Mouse (Mus musculus) liver, embryonic 15.5 days (tissue): Measurements from ENCODE around the gene Stx8. TPM values are rescaled to one million over a fixed set of nuclear protein-coding genes. Genes with fewer than 3 reads are reported as not detected.

Source experiments
- ATAC-seq: fragments of 200-750 bp; cut with Nextera tagmentation; 2 replicates; pipeline ENCODE4 v1.8.0; 2017; ENCODE audit warnings: moderate number of reproducible peaks, mild to moderate bottlenecking, moderate library complexity; ENCODE audit not compliant: insufficient read depth
- H3K27ac ChIP-seq: fragments of 300-500 bp; sonication (generic); replicated peaks from 2 replicates; pipeline ENCODE4 v1.5.1; 2015; ENCODE audit warnings: mild to moderate bottlenecking, inconsistent platforms
- H3K27me3 ChIP-seq: fragments of 300-500 bp; sonication (generic); 2 replicates; pipeline ENCODE4 v1.6.1; 2015; ENCODE audit warnings: mild to moderate bottlenecking, inconsistent platforms
- H3K36me3 ChIP-seq: fragments of 300-500 bp; sonication (generic); replicated peaks from 2 replicates; pipeline ENCODE4 v1.6.1; 2015; ENCODE audit warnings: moderate library complexity, mild to moderate bottlenecking, inconsistent platforms
- H3K4me1 ChIP-seq: fragments of 300-500 bp; sonication (generic); replicated peaks from 2 replicates; pipeline ENCODE4 v1.6.1; 2015; ENCODE audit warnings: inconsistent platforms
- H3K4me2 ChIP-seq: fragments of 300-500 bp; sonication (generic); 2 replicates; pipeline ENCODE4 v1.6.1; 2015; ENCODE audit warnings: moderate library complexity, mild to moderate bottlenecking, inconsistent platforms
- H3K4me3 ChIP-seq: fragments of 300-500 bp; sonication (generic); replicated peaks from 2 replicates; pipeline ENCODE4 v1.5.1; 2015; ENCODE audit warnings: mild to moderate bottlenecking, inconsistent platforms
- H3K9ac ChIP-seq: fragments of 300-500 bp; sonication (generic); 2 replicates; pipeline ENCODE4 v1.6.1; 2015; ENCODE audit warnings: moderate library complexity, mild to moderate bottlenecking, inconsistent platforms
- H3K9me3 ChIP-seq: fragments of 300-500 bp; sonication (generic); replicated peaks from 2 replicates; pipeline ENCODE4 v1.6.1; 2016; ENCODE audit warnings: inconsistent platforms
- WGBS: fragments of 180-500 bp; shearing (Covaris S2); methylation state at CpG from one replicate; pipeline ENCODE4 v1.1.7; 2015; ENCODE audit warnings: mixed read lengths; ENCODE audit not compliant: insufficient replicate concordance; 5-methylcytosine and 5-hydroxymethylcytosine counted together
- polyA plus RNA-seq: library from polyadenylated mRNA; unstranded; fragments of >200 nt; fragmentation: Nextera tagmentation; extraction: Ambion mirVana; gene quantifications from 2 replicates; pipeline ENCODE4 v1.2.1, GENCODE M21; 2015

Gene Stx8
- polyA plus RNA-seq, 1 experiment from 2014 or later, result 20.0 TPM

DNA sequence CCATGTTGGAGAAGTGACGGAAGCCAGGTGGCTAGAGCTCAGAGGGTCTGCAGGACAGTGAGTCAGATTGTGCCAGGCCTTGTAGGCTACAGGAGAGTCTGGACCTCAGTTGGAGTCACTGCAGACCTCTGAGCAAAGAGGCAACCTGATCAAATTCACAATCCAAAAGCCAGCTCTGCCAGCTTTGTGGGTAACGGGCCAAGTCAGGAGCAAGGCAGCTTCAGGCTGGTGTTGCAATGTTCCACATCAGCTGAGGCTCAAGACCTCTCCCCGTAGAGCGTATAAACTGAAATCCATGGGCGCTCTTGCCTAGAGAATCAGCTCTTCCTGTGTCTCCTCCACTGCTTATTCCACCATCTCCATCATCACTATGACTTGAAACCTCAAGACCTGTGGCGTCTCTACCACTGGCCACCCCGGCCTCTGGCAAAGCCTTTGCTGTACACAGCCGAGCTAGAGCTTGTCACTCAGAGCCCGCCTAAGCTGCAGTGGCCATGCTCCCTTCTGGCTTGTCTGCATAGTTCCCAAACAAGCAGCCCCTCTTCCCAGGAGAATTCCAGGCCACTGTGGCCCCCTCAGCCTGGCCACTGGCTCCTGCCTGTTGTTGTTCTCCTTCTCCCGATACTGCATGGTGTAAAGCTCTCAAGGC is 235.9 kb downstream of the Stx8 start:
- Histone ChIP-seq H3K4me3 (no peak overlapping the region), H3K9me3 (no peaks in the 10 kb centered on the region), H3K36me3 (no peaks in the 10 kb centered on the region), H3K4me1 (no peaks in the 10 kb centered on the region), H3K4me2 (no peak overlapping the region), H3K27ac (no peak overlapping the region), H3K27me3 (no peaks in the 10 kb centered on the region), H3K9ac (no peak overlapping the region)
- ATAC-seq, result no peak
- WGBS, result 72% methylated on average over 10 of the region's 10 CpGs

DNA sequence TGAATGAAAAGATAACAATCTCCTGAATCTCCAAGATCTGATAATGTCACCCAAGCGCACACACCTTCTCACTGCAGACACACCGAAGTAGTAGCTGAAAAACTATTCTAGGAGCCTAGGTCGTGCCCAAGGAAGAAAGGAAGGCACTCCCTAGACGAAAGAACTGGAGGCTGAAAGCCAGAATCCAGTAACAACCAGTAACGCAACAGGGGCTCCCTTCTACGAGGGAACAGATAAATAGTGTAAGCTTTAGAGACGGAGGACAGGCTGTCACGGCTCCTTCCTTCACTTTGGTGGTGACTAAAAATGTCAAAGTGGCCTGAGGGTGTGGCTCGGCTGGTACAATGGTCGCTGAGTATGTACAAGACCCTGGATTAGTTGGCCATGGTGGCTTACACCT is 236.6 kb downstream of the Stx8 start:
- no peak for ATAC-seq
- no peaks in the 10 kb centered on the region for H3K36me3 ChIP-seq
- no peaks in the 10 kb centered on the region for H3K9me3 ChIP-seq
- 66% methylated on average over 10 of the region's 10 CpGs for WGBS
- H3K27ac ChIP-seq, result no peak overlapping the region
- H3K4me1 ChIP-seq, result no peaks in the 10 kb centered on the region
- no peaks in the 10 kb centered on the region for H3K27me3 ChIP-seq
- no peak overlapping the region for H3K9ac ChIP-seq
- H3K4me2 ChIP-seq, result no peak overlapping the region
- H3K4me3 ChIP-seq, result no peak overlapping the region

DNA sequence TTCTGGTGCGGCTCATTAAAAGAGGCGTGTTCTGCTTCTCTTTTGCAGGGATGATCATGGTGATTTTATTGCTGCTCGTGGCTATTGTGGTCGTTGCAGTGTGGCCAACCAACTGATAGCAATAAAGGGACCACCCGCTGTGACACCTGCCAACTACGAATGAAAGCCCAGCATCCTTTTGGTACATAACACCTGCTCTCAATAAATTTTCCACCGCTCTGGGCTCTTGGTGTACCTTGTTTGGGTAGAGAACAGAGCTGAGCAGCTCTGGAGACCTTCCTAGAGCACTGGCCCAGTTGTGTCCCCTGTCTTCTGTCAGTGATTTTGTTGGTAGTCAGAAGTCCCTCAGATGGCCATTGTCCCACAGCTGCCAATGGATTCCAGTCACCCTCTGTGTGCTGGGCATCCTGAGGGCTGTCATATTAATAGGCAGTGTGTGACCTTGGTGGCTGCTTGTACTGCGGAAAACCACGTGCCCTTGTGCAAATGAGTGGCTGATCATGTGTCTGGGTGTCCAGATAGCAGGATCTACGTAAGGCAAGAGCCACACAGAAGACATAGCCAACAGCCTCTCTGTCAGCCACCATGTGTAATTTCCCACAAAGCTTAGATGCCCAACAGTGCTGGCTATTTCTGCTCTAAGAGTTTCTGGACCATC is 237.8 kb downstream of the Stx8 start:
- Histone ChIP-seq H3K4me2 (no peak overlapping the region), H3K36me3 (no peaks in the 10 kb centered on the region), H3K9ac (no peak overlapping the region), H3K9me3 (no peaks in the 10 kb centered on the region), H3K4me3 (no peak overlapping the region), H3K27ac (no peak overlapping the region), H3K4me1 (no peaks in the 10 kb centered on the region), H3K27me3 (no peaks in the 10 kb centered on the region)
- 50% methylated on average over 10 of the region's 10 CpGs for WGBS
- ATAC-seq, result no peak

DNA sequence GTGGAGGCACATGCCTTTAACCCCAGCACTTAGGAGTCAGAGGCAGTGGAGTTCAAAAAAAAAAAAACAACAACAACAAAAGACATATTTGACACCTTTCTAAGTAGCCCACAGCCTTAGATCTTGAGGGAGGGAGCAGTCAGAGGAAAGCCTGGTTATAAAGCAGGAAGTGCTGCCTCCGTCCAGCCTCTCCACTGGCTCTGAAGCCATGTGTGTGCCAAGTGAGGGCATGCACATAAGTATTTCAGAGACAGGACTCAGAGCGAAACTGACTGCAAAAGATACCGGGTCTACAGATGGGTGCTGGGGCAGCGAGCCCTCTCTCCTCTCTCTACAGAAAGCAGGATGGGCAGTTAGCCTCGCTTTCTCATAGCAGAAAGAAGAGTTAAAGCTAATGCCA is 238.4 kb downstream of the Stx8 start:
- Histone ChIP-seq H3K4me1 (no peaks in the 10 kb centered on the region), H3K4me3 (no peak overlapping the region), H3K27me3 (no peaks in the 10 kb centered on the region), H3K9me3 (no peaks in the 10 kb centered on the region), H3K27ac (no peak overlapping the region), H3K36me3 (no peaks in the 10 kb centered on the region), H3K4me2 (no peak overlapping the region), H3K9ac (no peak overlapping the region)
- no peak for ATAC-seq
- 54% methylated on average over 5 of the region's 5 CpGs for WGBS

DNA sequence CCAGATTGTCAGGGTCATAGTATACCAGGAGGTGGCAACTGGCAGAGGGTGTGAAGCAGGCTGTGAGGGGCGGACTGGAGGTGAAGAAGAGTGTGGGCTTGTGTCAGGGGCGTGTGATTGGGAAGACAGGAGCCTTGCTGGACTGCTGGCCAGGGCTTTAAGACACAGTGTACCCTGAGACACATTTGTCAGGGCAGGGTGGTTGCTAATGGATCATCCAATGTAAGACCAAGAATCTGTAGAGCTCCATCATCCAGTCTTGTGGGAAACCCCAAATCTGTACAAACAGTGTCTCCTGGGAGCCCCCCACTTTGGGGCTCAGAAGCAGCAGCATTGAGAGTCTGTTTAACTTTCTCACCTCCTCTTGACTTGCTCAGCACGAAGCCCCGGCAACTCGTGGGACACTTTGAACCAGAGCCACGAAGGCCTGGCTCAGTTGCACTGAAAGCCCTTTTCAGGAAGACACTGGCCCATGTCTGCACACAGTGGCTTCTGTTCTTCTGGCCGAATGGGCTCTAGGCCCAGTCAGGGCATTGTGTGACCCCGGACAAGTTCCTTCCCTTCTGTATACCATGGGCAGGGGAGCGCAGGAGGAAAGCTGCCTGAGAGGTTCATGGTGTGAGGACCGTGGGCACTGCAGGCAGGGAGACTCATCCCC is 239.7 kb downstream of the Stx8 start:
- no peaks in the 10 kb centered on the region for H3K4me1 ChIP-seq
- H3K27me3 ChIP-seq, result no peaks in the 10 kb centered on the region
- no peak overlapping the region for H3K4me2 ChIP-seq
- ATAC-seq, result no peak
- H3K4me3 ChIP-seq, result no peak overlapping the region
- no peaks in the 10 kb centered on the region for H3K9me3 ChIP-seq
- H3K9ac ChIP-seq, result no peak overlapping the region
- no peaks in the 10 kb centered on the region for H3K36me3 ChIP-seq
- 70% methylated on average over 10 of the region's 10 CpGs for WGBS
- no peak overlapping the region for H3K27ac ChIP-seq

DNA sequence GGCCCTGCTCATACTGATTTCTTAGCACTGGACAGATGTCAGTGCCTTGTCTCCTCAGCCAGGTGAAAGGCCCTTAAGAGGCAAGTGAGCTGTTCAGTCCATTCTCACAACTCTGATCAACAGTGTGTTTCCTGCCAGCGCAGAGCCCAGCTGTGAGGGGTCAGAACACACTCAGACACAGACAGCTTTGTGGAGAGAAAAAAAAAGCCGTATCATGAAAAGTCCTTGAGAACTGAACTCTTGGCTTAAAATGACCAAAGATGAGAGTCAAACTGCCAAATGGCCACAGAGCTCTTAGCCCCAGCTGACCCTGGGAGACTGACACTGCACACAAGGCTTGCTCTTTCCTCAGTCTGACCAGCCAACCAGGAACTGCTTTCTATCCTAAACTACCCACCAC is 242.0 kb downstream of the Stx8 start:
- 63% methylated on average over 2 of the region's 2 CpGs for WGBS
- Histone ChIP-seq H3K36me3 (no peaks in the 10 kb centered on the region), H3K27me3 (no peaks in the 10 kb centered on the region), H3K4me1 (no peaks in the 10 kb centered on the region), H3K4me2 (no peak overlapping the region), H3K9ac (no peak overlapping the region), H3K4me3 (no peak overlapping the region), H3K27ac (no peak overlapping the region), H3K9me3 (no peaks in the 10 kb centered on the region)
- no peak for ATAC-seq

DNA sequence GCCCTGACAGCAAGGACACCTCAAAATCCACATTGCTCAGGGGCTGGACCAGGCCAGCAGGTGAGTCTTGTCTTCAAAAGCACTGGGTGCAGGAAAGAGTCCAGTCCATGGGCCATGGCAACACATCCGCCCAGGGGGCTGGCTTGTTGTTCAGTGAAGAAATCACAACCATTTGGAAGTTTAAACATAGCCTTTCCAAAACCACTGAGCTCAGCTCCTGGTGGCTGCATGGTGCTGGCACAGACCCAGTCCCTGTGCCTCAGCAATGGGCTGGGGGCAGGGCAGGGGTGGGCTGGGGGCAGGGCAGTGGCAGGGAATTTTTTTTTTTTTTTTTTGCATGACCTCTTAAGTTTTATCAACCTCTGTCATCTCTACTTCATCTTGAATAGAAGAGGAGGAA is 242.6 kb downstream of the Stx8 start:
- Histone ChIP-seq H3K27ac (no peak overlapping the region), H3K27me3 (no peaks in the 10 kb centered on the region), H3K4me2 (no peak overlapping the region), H3K36me3 (no peaks in the 10 kb centered on the region), H3K4me3 (no peak overlapping the region), H3K9me3 (no peaks in the 10 kb centered on the region), H3K9ac (no peak overlapping the region), H3K4me1 (no peaks in the 10 kb centered on the region)
- 60% methylated on average over 1 of the region's 1 CpGs for WGBS
- ATAC-seq, result no peak

DNA sequence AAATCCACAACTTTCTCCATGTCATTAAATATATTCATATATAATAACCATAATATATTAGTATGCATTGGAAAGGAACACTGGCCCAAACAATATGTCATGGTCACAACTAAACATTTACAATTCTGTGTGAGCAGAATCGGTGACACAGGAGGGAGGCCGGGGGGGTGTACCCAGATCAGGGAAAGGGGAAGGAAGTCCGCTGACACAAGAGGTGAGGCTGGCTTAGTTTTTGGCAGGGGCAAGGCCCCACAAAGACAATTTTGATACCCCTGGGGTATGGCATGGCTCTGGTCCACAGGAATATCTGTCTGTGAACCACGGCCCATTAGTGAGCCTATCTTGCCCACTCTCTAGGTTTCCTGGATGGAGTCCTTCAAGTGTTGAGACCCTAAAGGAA is 243.5 kb downstream of the Stx8 start:
- Histone ChIP-seq H3K9ac (no peak overlapping the region), H3K4me3 (no peak overlapping the region), H3K4me1 (no peaks in the 10 kb centered on the region), H3K4me2 (no peak overlapping the region), H3K9me3 (no peaks in the 10 kb centered on the region), H3K27ac (no peak overlapping the region), H3K36me3 (no peaks in the 10 kb centered on the region), H3K27me3 (no peaks in the 10 kb centered on the region)
- WGBS, result 28% methylated on average over 4 of the region's 4 CpGs
- ATAC-seq, result no peak

DNA sequence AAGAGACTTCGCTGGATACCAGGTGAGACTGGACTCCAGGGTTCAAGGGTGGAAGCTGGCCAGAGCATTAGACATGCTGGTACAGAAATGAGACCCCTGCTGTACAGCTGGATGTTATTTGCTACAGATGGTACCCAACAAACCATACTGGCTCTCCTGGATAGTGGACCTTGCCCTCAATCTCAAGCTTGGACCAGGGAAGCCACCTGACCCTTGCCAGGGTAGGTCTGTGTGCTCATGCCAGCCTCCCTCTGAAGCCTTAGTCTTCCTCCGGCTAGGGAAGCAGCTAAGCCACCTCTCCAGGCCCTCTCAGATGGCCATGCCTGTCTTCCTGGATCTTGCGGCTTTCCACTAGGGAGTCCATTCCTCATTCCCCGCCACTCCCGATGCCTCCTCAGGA is 244.7 kb downstream of the Stx8 start:
- Histone ChIP-seq H3K4me2 (no peak overlapping the region), H3K27me3 (no peaks in the 10 kb centered on the region), H3K4me1 (no peaks in the 10 kb centered on the region), H3K9me3 (no peaks in the 10 kb centered on the region), H3K36me3 (no peaks in the 10 kb centered on the region), H3K4me3 (no peak overlapping the region), H3K9ac (no peak overlapping the region), H3K27ac (no peak overlapping the region)
- no peak for ATAC-seq
- 80% methylated on average over 5 of the region's 5 CpGs for WGBS

DNA sequence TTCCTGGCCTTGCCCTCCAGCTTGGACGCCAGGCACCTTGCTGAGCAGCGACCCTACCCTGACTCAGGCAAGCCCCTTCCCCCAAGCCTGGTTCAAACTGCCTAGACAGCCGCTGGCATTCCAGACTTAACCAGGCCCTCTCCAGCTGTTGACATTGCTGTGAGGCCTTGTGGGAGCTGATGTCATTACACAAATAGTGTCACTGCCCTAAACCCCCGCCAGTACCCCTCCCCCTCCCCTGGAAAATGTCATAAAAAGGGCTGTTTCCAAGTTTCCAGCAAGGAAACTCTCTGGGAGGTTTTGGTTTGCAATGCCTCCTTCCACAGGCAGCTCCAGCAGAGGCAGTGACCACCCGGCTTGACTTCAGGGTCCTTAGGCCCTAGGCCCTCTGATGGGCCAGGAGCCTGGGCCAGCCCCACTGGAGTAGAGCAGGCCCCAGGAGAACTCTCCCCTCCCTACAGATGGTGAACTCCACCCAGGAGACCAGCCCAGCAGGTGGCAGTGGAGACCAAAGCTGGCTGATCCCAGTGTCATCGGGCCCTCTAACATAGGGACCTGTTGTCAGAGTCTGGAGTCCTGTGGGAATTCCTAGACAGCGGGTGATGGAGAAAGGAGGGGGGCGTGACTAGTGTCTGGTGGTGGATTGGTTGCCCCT is 246.1 kb downstream of the Stx8 start:
- Histone ChIP-seq H3K36me3 (no peaks in the 10 kb centered on the region), H3K4me2 (no peak overlapping the region), H3K4me3 (no peak overlapping the region), H3K27ac (no peak overlapping the region), H3K9me3 (no peaks in the 10 kb centered on the region), H3K27me3 (no peaks in the 10 kb centered on the region), H3K4me1 (no peaks in the 10 kb centered on the region), H3K9ac (no peak overlapping the region)
- ATAC-seq, result no peak
- WGBS, result 42% methylated on average over 8 of the region's 8 CpGs

DNA sequence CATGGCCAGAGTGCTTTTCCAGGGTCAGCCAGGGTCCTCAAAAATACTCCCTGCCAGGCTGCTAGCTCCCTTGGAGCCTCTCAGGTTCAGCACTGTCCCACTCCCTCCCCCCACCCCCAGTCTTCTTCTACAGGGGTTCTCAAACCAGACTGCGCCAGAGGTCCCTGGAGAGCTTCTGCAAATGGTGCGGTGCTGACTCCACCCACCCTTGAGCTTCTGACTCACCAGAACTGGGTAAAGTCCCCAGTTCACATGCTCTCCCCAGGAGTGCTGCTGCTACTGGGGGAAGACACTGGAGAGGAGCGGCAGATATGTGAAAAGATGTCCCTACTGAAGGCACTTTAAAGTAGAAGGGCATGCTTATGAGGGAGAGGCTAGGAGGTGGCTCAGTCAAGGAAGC is 247.9 kb downstream of the Stx8 start:
- Histone ChIP-seq H3K4me2 (no peak overlapping the region), H3K27ac (no peak overlapping the region), H3K36me3 (no peaks in the 10 kb centered on the region), H3K4me3 (no peak overlapping the region), H3K9me3 (no peaks in the 10 kb centered on the region), H3K27me3 (no peaks in the 10 kb centered on the region), H3K4me1 (no peaks in the 10 kb centered on the region), H3K9ac (no peak overlapping the region)
- ATAC-seq, result no peak
- 44% methylated on average over 3 of the region's 3 CpGs for WGBS
